Mouse (Mus musculus) heart, adult 9 months (tissue): ENCODE results near the gene Clec2l.

Experiments
- DNase-seq, 2 experiments: peaks; one replicate each; pipeline ENCODE4 v3.0.0; 2022; ENCODE audit warnings: low spot score in 2 of 2

The Clec2l gene

GRCm38 (mm10) chr6:38715881-38716280 lies 53.0 kb downstream of the Clec2l start:
- no peak for DNase-seq

GRCm38 (mm10) chr6:38718625-38719024 lies 55.8 kb downstream of the Clec2l start:
- DNase-seq, result no peak

GRCm38 (mm10) chr6:38719229-38719628 lies 56.4 kb downstream of the Clec2l start:
- no peak for DNase-seq

- DNase-seq, result no peak
Observed at GRCm38 (mm10) chr6:38721361-38721760, 58.5 kb downstream of the Clec2l start.

- no peak for DNase-seq
Observed at GRCm38 (mm10) chr6:38725515-38725914, 62.6 kb downstream of the Clec2l start.
